Mouse (Mus musculus): ENCODE measurements around the gene Gm28044. TPM values are rescaled to one million over a fixed set of nuclear protein-coding genes. Genes with fewer than 3 reads are reported as not detected.
"Not testable (repeated sequence)": the region's sequence is repeated elsewhere in the genome, so short reads cannot be mapped to it uniquely, and the experiment has no call there.

Gene Gm28044
- total RNA-seq (2021), result 1 to 10 TPM in 1 of 2 experiments, under 1 TPM in 1; 0.81 to 1.8 TPM
- long read RNA-seq, experiment 1, result 0 reads
- long read RNA-seq, experiment 2, result 0 reads

DNA sequence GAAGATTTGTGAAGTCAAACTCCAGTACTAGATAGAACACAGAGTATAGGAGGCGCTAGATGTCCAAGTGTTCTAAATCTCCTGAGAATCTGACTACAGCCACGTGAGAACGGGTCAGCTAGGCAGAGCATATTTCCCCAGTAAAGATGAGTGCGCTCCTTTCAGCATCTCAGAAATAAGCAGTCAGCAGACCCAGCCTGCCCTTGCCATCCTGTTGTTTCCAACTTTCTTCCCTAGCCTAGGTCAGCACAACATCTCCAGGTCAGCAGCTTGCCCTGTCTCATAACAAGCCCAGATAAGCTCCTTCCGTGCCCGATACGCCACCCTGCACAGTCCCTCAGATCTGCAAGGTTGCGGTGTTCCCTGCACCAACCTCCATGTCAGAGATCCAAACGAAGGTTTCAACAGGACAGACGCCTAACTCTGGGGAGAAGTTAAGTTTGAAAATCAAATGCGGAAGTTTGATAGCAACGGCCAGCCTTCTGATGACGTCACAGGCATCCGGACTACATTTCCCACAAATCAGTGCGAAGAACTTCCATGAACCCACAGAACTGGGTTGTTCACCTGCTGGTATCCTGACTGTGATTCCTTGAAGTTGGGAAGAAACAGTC, at the start of gene Gm28044, which contains the start of gene Zfp953:
Gm28044 (minus strand) TSS at position 406 of the 614 bp plus-strand sequence.
Zfp953 (minus strand) TSS at position 475 of the 614 bp plus-strand sequence.
- H3K27ac ChIP-seq, result peak within 1 kb of the TSS; percentile 65
- intact Hi-C loops (cut with DNase I), result loop anchor here (1.0 to 2.0 kb wide), 3 partner anchors 27 to 484 kb away; partner anchors contain the start of genes Zfp457 and Zfp595
- TF ChIP-seq CTCF (IDR thresholded peaks at IDR 0.05), result no peak; the same call in 1 of the 2 replicates

DNA sequence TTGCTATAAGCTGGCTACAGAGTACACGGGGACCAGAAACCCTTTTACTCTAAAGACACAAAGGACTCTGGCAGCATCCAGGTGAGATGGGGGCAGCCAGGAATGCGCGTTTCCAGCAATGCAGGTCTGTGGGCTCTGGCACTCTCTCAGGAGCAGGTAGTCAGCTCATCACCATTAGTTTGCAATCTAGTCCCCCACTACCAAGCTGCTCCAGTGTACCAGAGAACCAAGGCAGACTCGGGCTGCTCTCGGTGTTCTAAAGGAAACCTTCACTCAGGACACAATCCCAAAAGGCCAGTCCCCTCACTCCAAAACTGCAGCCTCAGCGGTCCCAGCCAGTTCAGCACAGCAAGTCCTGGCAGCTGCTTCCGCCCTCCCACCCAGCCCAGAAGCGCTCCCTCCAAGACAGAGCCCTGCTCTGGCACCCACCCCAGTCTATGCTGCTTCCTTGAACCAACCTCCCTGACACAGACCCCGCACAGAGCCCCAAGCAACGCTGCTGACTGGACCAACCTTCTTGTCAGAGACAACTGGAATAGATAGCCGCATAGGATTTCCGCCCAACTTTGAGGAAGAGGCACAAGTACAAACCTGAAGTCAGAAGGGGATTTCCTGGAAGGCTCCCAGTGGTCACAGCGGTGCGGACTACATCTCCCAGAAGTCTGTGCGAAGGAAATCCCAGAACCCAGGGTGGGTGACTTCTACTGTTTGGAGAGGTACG, 39.0 kb upstream of the Gm28044 start, which contains the start of gene Zfp429:
Zfp429 (minus strand) TSS at position 637 of the 721 bp plus-strand sequence.
- peak within 1 kb of the TSS; percentile 72 for H3K27ac ChIP-seq
- DNase-seq (ENCODE audit: extremely low spot score in 1 of 2, low spot score in 2 of 2), result peak; percentile 66
- intact Hi-C loops (cut with DNase I), result not testable (repeated sequence)
- peak within 1 kb of the TSS; percentile 63 for H3K4me3 ChIP-seq

More for the DNA sequence above, at the start of gene Gm28044, which contains the start of gene Zfp953:
- peak within 1 kb of the TSS; percentile 76 for H3K4me3 ChIP-seq
- DNase-seq (ENCODE audit: extremely low spot score in 1 of 2, low spot score in 2 of 2), result peak; percentile 82 to 88

DNA sequence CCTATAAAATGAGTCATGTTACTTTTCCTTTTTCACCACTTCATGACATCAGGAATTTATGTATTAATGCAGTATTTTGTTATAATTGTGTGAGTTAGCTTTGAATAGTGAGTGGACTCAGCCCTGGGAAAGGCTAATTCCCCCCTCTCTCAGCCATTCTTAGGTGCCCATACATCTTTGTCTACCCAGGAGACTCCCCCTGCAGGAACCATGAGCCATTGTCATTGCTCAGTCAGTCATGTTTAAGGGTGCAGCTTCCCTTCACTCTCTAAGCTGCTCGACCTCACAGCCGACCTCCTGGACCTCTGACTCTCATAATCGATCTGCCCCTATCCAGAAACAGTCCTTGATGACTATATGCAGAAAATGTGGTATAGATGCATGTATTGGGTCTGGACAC, 15.9 kb upstream of the Gm28044 start:
- intact Hi-C loops (cut with DNase I); H3K4me3 ChIP-seq; H3K27ac ChIP-seq; DNase-seq (ENCODE audit: extremely low spot score in 1 of 2, low spot score in 2 of 2): not testable (repeated sequence)

DNA sequence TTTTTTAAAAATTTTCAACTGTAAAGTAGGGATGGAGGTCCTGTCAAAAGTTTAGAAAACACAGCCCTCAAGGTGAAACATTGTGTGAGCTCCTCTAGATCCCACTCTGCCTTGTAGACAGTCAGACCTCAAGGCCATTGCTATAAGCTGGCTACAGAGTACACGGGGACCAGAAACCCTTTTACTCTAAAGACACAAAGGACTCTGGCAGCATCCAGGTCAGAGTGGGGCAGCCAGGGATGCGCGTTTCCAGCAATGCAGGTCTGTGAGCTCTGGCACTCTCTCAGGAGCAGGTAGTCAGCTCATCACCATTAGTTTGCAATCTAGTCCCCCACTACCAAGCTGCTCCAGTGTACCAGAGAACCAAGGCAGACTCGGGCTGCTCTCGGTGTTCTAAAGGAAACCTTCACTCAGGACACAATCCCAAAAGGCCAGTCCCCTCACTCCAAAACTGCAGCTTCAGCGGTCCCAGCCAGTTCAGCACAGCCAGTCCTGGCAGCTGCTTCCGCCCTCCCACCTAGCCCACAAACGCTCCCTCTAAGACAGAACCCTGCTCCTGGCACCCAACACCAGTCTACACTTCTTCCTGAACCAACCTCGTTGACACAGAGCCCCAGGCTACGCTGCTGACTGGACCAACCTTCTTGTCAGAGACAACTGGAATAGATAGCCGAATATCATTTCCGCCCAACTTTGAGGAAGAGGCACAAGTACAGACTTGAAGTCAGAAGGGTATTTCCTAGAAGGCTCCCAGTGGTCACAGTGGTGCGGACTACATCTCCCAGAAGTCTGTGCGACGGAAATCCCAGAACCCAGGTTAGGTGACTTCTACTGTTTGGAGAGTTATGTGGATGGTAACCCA, 14.9 kb upstream of the Gm28044 start, which contains the start of the genes Gm28041 and Zfp456:
Gm28041 (minus strand) TSS at position 684 of the 862 bp plus-strand sequence.
Zfp456 (minus strand) TSS at position 761 of the 862 bp plus-strand sequence.
- H3K27ac ChIP-seq; intact Hi-C loops (cut with DNase I): not testable (repeated sequence)
- DNase-seq (ENCODE audit: extremely low spot score in 1 of 2, low spot score in 2 of 2), result peak; percentile 37 to 53
- peak within 1 kb of the TSS; percentile 43 for H3K4me3 ChIP-seq

DNA sequence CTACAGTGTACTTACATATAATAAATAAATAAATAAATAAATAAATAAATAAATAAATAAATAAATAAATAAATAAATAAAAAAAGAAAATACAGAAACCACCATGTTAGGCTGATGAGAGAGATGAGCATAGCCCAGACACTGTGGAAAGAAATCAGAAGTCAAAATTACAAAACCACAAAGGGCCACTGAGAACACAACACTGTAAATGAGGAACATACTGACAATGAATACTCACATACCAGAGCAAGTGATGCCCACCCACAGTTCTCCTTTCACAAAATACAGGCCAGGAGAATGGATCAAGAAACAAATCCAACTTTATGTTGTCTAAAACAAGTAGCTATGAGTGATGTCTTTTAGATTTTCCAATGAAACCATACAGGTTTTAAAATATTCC, 8.5 kb downstream of the Gm28044 start:
- no peak overlapping the region for H3K4me3 ChIP-seq
- no peak for DNase-seq (ENCODE audit: extremely low spot score in 1 of 2, low spot score in 2 of 2)
- H3K27ac ChIP-seq, result no peak overlapping the region
- no peak for TF ChIP-seq CTCF (IDR thresholded peaks at IDR 0.05)
- intact Hi-C loops (cut with DNase I), result no loop called here

DNA sequence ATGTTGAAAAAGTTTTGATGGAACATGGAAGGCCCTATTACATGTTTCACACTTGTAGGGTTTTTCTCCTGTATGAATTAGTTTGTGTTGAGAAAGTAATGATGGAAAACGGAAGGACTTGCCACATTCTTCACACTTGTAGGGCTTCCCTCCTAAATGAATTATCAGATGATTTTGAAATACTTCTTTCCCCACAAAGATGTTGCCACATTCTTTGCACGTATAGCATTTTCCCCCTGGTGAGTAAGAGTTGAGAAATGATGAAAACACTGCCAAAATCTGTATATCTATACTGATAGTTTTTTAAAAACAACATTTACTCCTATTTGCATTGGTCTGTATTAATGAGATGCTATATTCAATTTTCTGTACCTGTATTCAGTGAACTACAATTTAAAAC, 16.9 kb downstream of the Gm28044 start:
- TF ChIP-seq CTCF (IDR thresholded peaks at IDR 0.05), result no peak
- no peak for DNase-seq (ENCODE audit: extremely low spot score in 1 of 2, low spot score in 2 of 2)
- H3K4me3 ChIP-seq, result no peak overlapping the region
- no peak overlapping the region for H3K27ac ChIP-seq
- intact Hi-C loops (cut with DNase I), result no loop called here

DNA sequence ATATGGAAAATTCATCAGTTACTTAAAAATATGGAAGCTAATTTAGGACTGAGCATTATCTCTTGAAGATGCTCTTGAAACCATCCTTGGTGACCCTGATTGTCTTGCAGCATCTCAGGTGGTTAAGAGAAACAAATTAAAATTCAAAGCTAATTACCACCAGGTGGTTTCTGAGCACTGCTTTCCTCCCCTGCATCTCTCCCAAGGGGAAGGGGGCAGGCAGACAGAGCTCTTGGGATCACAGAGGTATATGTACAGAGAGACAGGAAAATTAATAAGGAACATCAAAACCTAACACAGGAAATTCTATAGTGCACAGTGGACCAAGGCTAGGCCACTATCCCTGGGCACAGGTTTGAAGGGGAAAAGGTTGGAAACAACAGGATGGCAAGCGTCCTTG, 27.5 kb downstream of the Gm28044 start:
- no peak for DNase-seq (ENCODE audit: extremely low spot score in 1 of 2, low spot score in 2 of 2)
- peak overlapping the region; percentile 81 for H3K27ac ChIP-seq
- no peak; the same call in 1 of the 2 replicates for TF ChIP-seq CTCF (IDR thresholded peaks at IDR 0.05)
- peak overlapping the region; percentile 62 for H3K4me3 ChIP-seq
- intact Hi-C loops (cut with DNase I), result loop anchor here (2.0 kb wide), 2 partner anchors 26 to 28 kb away; partner anchors contain the start of genes Gm28044, Zfp457 and Zfp953

DNA sequence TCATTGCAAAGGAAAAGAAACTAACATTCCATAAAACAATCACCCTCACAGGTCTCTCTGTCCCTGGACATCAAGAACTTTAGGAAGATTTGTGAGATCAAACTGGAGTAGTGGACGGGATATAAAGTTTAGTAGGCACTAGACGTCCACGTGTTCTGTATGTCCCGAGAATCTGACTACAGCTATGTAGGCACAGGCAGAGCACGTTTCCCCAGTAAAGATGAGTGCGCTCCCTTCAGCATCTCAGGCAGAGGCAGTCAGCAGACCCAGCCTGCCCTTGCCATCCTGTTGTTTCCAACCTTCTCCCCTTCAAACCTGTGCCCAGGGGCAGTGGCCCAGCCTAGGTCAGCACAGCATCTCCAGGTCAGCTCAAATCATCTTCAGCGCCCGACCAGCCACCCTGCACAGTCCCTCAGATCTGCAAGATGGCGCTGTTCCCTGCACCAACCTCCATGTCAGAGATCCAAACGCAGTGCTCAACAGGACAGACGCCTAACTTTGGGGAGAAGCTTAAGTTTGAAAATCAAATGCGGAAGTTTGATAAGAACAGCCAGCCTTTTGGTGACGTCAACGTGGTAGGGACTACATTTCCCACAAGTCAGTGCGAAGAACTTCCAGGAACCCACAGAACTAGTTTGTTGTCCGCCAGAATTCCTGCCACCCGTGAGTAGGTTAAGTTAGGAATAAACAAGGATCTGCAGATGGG, 28.2 kb downstream of the Gm28044 start, which contains the start of gene Zfp595:
Zfp595 (minus strand) TSS at position 552 of the 706 bp plus-strand sequence.
- peak within 1 kb of the TSS; percentile 81 for H3K27ac ChIP-seq
- peak within 1 kb of the TSS; percentile 62 for H3K4me3 ChIP-seq
- peak; percentile 52 for TF ChIP-seq CTCF (IDR thresholded peaks at IDR 0.05)
- intact Hi-C loops (cut with DNase I), result loop anchor here (2.0 kb wide), 2 partner anchors 25 to 29 kb away; partner anchors contain the start of genes Gm28044, Zfp457 and Zfp953
- DNase-seq (ENCODE audit: extremely low spot score in 1 of 2, low spot score in 2 of 2), result peak; percentile 74 to 76

DNA sequence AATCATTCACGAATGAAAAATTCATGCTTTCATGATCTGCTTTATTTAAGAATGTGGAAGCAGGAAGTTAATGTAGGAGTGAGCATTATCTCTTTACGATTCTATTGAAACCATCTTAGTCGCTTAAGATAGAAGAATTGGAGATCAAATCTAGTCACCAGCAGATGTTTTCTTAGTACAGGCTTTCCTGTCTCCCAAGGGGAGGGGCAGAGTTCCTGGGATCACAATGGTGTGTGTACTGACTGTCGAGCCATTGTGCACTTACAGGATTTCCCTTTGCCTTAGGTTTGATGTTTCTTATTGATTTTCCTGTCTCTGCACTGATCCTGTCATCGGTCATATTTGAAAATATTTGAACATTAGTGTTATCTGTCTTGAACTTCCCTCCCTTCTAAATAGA, 53.6 kb downstream of the Gm28044 start:
- Histone ChIP-seq H3K27ac (peak overlapping the region; percentile 82), H3K4me3 (peak overlapping the region; percentile 93)
- no peak for DNase-seq (ENCODE audit: extremely low spot score in 1 of 2, low spot score in 2 of 2)
- intact Hi-C loops (cut with DNase I), result loop anchor here (1.0 to 5.0 kb wide), 8 partner anchors 26 to 246 kb away; partner anchors contain the start of genes Gm28044, Gm28557, Rsl1 and Zfp595
- no peak for TF ChIP-seq CTCF (IDR thresholded peaks at IDR 0.05)

Measured in left cerebral cortex, adult 2 months (tissue).